Mouse (Mus musculus) heart, postnatal 25 days (tissue): Measurements from ENCODE around the gene Ambra1. TPM values are rescaled to one million over a fixed set of nuclear protein-coding genes. Genes with fewer than 3 reads are reported as not detected.

Experiments used
- DNase-seq: peaks from one replicate; pipeline ENCODE4 v3.0.0; 2022; ENCODE audit warnings: low spot score
- intact Hi-C: fragments of 180-260 bp; cut with DNase I; formaldehyde crosslinking; loops from one replicate; pipeline ENCODE4 v1.15.1; 2025
- total RNA-seq, 2 experiments: library from RNA; stranded (reverse); gene quantifications; 2 replicates each; pipeline ENCODE4 v1.2.3; 2021

The Ambra1 gene
- total RNA-seq, 2 experiments from 2014 or later = 14.5 to 16.8 TPM

GRCm38 (mm10) chr2:91727011-91727410 is 2.9 kb upstream of the Ambra1 start:
- no peak for DNase-seq
- intact Hi-C loops = no loop called here

GRCm38 (mm10) chr2:91729571-91729970 is 363 bp upstream of the Ambra1 start:
- intact Hi-C loops = no loop called here

GRCm38 (mm10) chr2:91735221-91735620 is 5.3 kb downstream of the Ambra1 start:
- no peak for DNase-seq

More at GRCm38 (mm10) chr2:91729571-91729970, 363 bp upstream of the Ambra1 start:
- no peak for DNase-seq

GRCm38 (mm10) chr2:91739586-91739985 is 9.7 kb downstream of the Ambra1 start:
- intact Hi-C loops = no loop called here

More at GRCm38 (mm10) chr2:91735221-91735620, 5.3 kb downstream of the Ambra1 start:
- intact Hi-C loops = no loop called here

GRCm38 (mm10) chr2:91744686-91745085 is 14.8 kb downstream of the Ambra1 start:
- no peak for DNase-seq
- intact Hi-C loops = no loop called here

More at GRCm38 (mm10) chr2:91739586-91739985, 9.7 kb downstream of the Ambra1 start:
- DNase-seq = no peak

- DNase-seq = peak; percentile 50
- intact Hi-C loops = no loop called here
Observed at GRCm38 (mm10) chr2:91749811-91750261, 19.9 kb downstream of the Ambra1 start.

- intact Hi-C loops = no loop called here
- no peak for DNase-seq
Observed at GRCm38 (mm10) chr2:91771921-91772705, 42.2 kb downstream of the Ambra1 start.

GRCm38 (mm10) chr2:91773309-91773708 is 43.4 kb downstream of the Ambra1 start:
- intact Hi-C loops = no loop called here
- DNase-seq = no peak

GRCm38 (mm10) chr2:91779166-91779565 is 49.2 kb downstream of the Ambra1 start:
- intact Hi-C loops = loop anchor here (2.0 kb wide), 1 partner anchor 146 kb away; no protein-coding TSS in a partner anchor
- no peak for DNase-seq

- intact Hi-C loops = no loop called here
- DNase-seq = no peak
Observed at GRCm38 (mm10) chr2:91791621-91792020, 61.7 kb downstream of the Ambra1 start.

GRCm38 (mm10) chr2:91792346-91792745 is 62.4 kb downstream of the Ambra1 start:
- no peak for DNase-seq
- intact Hi-C loops = no loop called here

- DNase-seq = no peak
- intact Hi-C loops = no loop called here
Observed at GRCm38 (mm10) chr2:91794466-91794865, 64.5 kb downstream of the Ambra1 start.

GRCm38 (mm10) chr2:91795091-91795490 is 65.2 kb downstream of the Ambra1 start:
- DNase-seq = no peak
- intact Hi-C loops = no loop called here

- DNase-seq = no peak
- intact Hi-C loops = no loop called here
Observed at GRCm38 (mm10) chr2:91811433-91811832, 81.5 kb downstream of the Ambra1 start.

GRCm38 (mm10) chr2:91816741-91817140 is 86.8 kb downstream of the Ambra1 start:
- intact Hi-C loops = no loop called here

GRCm38 (mm10) chr2:91832227-91832626 is 102.3 kb downstream of the Ambra1 start:
- intact Hi-C loops = no loop called here
- no peak for DNase-seq

More at GRCm38 (mm10) chr2:91816741-91817140, 86.8 kb downstream of the Ambra1 start:
- DNase-seq = no peak

GRCm38 (mm10) chr2:91834272-91834671 is 104.3 kb downstream of the Ambra1 start:
- DNase-seq = no peak
- intact Hi-C loops = no loop called here

- intact Hi-C loops = no loop called here
Observed at GRCm38 (mm10) chr2:91835031-91835430, 105.1 kb downstream of the Ambra1 start.

GRCm38 (mm10) chr2:91835631-91836030 is 105.7 kb downstream of the Ambra1 start:
- intact Hi-C loops = no loop called here
- no peak for DNase-seq

More at GRCm38 (mm10) chr2:91835031-91835430, 105.1 kb downstream of the Ambra1 start:
- DNase-seq = no peak

- intact Hi-C loops = no loop called here
- no peak for DNase-seq
Observed at GRCm38 (mm10) chr2:91844085-91844484, 114.2 kb downstream of the Ambra1 start.

GRCm38 (mm10) chr2:91852446-91853191 is 122.7 kb downstream of the Ambra1 start:
- intact Hi-C loops = no loop called here
- DNase-seq = no peak
